Mouse (Mus musculus) forebrain, postnatal 0 days (tissue): ENCODE measurements around the gene Slc5a6. TPM values are rescaled to one million over a fixed set of nuclear protein-coding genes. Genes with fewer than 3 reads are reported as not detected.
"Not testable (repeated sequence)": the region's sequence is repeated elsewhere in the genome, so short reads cannot be mapped to it uniquely, and the experiment has no call there.

Experiments
- ATAC-seq: fragments of 200-750 bp; cut with Nextera tagmentation; 2 replicates; pipeline ENCODE4 v1.8.0; 2017; ENCODE audit warnings: mild to moderate bottlenecking, moderate library complexity
- DNase-seq: peaks from one replicate; pipeline ENCODE4 v3.0.0-alpha.2; 2015
- H3K27ac ChIP-seq: fragments of 300-500 bp; sonication (generic); 2 replicates; pipeline ENCODE4 v1.5.1; 2014; ENCODE audit warnings: low read depth, mild to moderate bottlenecking, antibody characterized with exemption, low read length, moderate library complexity, mixed read lengths
- H3K27me3 ChIP-seq: fragments of 300-500 bp; sonication (generic); 2 replicates; pipeline ENCODE4 v1.6.1; 2014; ENCODE audit warnings: mild to moderate bottlenecking, low read length, mixed read lengths; ENCODE audit not compliant: insufficient read depth
- H3K36me3 ChIP-seq: fragments of 300-500 bp; sonication (generic); 2 replicates; pipeline ENCODE4 v1.6.1; 2014; ENCODE audit warnings: mild to moderate bottlenecking, moderate library complexity; ENCODE audit not compliant: insufficient read depth
- H3K4me1 ChIP-seq: fragments of 300-500 bp; sonication (generic); 2 replicates; pipeline ENCODE4 v1.6.1; 2014; ENCODE audit warnings: antibody characterized with exemption; ENCODE audit not compliant: insufficient read depth
- H3K4me2 ChIP-seq: fragments of 300-500 bp; sonication (generic); 2 replicates; pipeline ENCODE4 v1.6.1; 2014; ENCODE audit warnings: low read depth, mild to moderate bottlenecking, moderate library complexity
- H3K4me3 ChIP-seq: fragments of 300-500 bp; sonication (generic); 2 replicates; pipeline ENCODE4 v1.5.1; 2014; ENCODE audit warnings: low read depth, low read length, mixed read lengths
- H3K9ac ChIP-seq: fragments of 300-500 bp; sonication (generic); 2 replicates; pipeline ENCODE4 v1.6.1; 2014; ENCODE audit warnings: mild to moderate bottlenecking
- H3K9me3 ChIP-seq: fragments of 300-500 bp; sonication (generic); 2 replicates; pipeline ENCODE4 v1.6.1; 2016; ENCODE audit warnings: low read length
- CTCF ChIP-seq: sonication (generic); IDR thresholded peaks from 2 replicates; pipeline ENCODE4 v1.5.1; 2016; ENCODE audit warnings: antibody characterized with exemption, control low read depth, low read depth
- WGBS: fragments of 180-500 bp; shearing (Covaris S2); extraction: QIAGEN DNeasy Blood & Tissue Kit; methylation state at CpG from one replicate; pipeline ENCODE4 v1.1.7; 2014; 5-methylcytosine and 5-hydroxymethylcytosine counted together
- polyA plus RNA-seq: library from polyadenylated mRNA; unstranded; fragments of >200 nt; fragmentation: Nextera tagmentation; extraction: Ambion mirVana; gene quantifications from 2 replicates; pipeline ENCODE4 v1.2.1, GENCODE M21; 2015
- total RNA-seq: library from RNA; depleted of rRNA; stranded (reverse); fragments of >200 nt; gene quantifications from 2 replicates; pipeline ENCODE4 v1.2.3, GENCODE M21; 2014

Gene Slc5a6
- total and polyA plus RNA-seq, 2 experiments from 2014 or later, result 22.2 to 28.3 TPM

DNA sequence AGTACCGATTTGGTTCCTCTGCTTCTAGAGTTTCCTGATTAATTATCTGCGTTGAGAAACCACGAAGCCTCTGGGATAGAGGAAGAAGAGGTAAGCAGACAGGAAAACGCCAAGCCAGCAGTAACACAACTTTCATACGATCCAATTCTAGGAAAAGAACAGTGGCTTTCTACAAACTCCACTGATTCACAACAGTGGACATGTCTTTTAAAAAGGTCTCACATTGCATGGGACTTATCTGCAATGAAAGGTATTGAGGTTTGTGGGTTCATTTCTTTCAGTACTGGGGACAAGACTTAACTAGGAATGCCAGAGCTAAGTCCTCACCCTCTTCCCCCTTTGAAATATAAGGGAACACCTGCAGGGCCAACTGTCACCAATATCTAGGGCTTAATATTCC lies 1.6 kb downstream of the Slc5a6 start:
- H3K9ac ChIP-seq, result peak overlapping the region; percentile 72; the same call in 1 of the 2 replicates

DNA sequence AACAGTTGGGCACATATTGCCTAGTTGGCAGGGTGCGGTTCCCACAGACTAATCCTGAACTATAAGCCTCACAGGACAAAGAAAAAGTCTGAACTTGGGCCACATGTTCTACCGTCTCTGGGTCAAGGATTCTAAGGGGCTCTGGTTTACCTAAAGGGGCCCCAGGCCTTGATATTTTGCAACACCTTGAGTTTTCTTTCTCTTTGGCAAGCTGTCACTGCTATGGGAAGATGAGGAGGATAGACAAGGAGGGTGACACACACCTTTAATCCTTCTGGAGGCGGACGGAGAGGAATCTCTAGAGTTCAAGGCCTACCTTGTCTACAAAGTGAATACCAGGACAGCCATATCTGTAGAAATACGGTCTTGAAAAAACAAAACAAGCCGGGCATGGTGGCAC lies 2.3 kb downstream of the Slc5a6 start:
- Histone ChIP-seq H3K4me2 (no peak overlapping the region), H3K4me1 (no peaks in the 10 kb centered on the region; the same call in 1 of the 2 replicates), H3K36me3 (peaks cover 28% of the 10 kb centered on the region), H3K9ac (no peak overlapping the region), H3K4me3 (no peak overlapping the region), H3K9me3 (no peaks in the 10 kb centered on the region), H3K27me3 (no peaks in the 10 kb centered on the region), H3K27ac (no peak overlapping the region)
- WGBS, result 91% methylated on average over 6 of the region's 6 CpGs
- ATAC-seq (no peak), DNase-seq (no peak)
- no peak for TF ChIP-seq CTCF

More for the DNA sequence above, 1.6 kb downstream of the Slc5a6 start:
- DNase-seq, result no peak
- TF ChIP-seq CTCF, result no peak
- Histone ChIP-seq H3K4me2 (peak overlapping the region; percentile 78), H3K27me3 (no peaks in the 10 kb centered on the region), H3K9me3 (no peaks in the 10 kb centered on the region), H3K4me1 (no peaks in the 10 kb centered on the region; the same call in 1 of the 2 replicates), H3K27ac (no peak overlapping the region), H3K4me3 (peak overlapping the region; percentile 80), H3K36me3 (peaks cover 22% of the 10 kb centered on the region)
- WGBS, result 88% methylated on average over 5 of the region's 5 CpGs
- ATAC-seq, result no peak

DNA sequence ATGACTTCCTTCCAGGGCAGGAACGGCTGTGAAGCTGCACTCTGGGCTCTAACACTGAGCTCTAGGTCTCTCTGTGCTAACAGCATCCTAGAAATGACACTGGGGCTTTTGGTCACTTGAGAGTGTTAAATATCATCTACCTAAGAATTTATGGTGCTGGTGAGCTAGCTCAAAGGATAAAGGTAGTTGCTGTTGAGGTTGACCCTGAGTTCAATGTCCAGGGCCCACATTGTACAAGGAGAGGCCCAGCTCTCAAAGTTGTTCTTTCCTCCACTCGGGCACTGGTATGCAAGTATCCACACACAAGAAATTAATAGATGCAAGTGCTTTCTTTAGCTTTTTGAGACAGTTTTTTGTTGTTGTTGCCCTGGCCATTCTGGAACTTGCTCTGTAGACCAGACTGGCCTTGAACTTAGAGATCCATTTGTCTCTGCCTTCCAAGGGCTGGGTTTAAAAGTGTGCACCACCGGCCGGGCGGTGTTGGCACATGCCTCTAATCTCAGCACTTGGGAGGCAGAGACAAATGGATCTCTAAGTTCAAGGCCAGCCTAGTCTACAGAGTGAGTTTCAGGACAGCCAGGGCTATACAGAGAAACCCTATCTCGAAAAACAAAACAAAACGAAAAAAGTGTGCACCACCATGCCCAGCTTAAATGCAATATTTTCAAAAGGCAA lies 10.4 kb downstream of the Slc5a6 start:
- no peak overlapping the region for H3K4me3 ChIP-seq
- no peaks in the 10 kb centered on the region for H3K27me3 ChIP-seq
- H3K36me3 ChIP-seq, result peaks cover 64% of the 10 kb centered on the region
- WGBS, result 90% methylated on average over 7 of the region's 7 CpGs
- no peaks in the 10 kb centered on the region for H3K4me1 ChIP-seq
- no peak overlapping the region for H3K27ac ChIP-seq
- no peak for TF ChIP-seq CTCF
- DNase-seq, result no peak
- ATAC-seq, result no peak
- H3K9ac ChIP-seq, result no peak overlapping the region
- no peak overlapping the region for H3K4me2 ChIP-seq
- H3K9me3 ChIP-seq, result no peaks in the 10 kb centered on the region

DNA sequence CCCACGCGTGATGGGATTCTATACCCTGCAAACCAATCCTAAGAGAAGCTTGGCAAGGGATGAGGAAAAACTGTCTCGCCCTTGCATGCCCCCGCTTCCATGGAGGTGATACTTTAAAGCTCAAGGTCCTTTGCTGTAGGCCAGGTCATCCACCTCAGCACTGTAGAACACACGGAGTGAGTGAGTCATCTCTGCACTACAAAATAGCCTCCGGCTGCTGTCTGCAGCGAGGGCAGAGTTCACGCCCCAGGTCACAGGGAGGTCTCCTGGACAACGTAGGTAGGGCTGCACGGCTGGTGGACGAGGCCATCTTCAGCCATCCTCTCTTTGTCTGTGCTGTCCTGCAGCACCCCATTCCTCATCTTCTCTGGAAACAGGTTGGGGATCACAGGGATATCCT lies 12.2 kb downstream of the Slc5a6 start:
- H3K9ac ChIP-seq, H3K27me3 ChIP-seq, H3K4me1 ChIP-seq, H3K9me3 ChIP-seq, DNase-seq, H3K4me2 ChIP-seq, H3K4me3 ChIP-seq, ATAC-seq, H3K27ac ChIP-seq: not testable (repeated sequence)
- 93% methylated on average over 11 of the region's 11 CpGs for WGBS
- H3K36me3 ChIP-seq, result peaks cover 48% of the 10 kb centered on the region

DNA sequence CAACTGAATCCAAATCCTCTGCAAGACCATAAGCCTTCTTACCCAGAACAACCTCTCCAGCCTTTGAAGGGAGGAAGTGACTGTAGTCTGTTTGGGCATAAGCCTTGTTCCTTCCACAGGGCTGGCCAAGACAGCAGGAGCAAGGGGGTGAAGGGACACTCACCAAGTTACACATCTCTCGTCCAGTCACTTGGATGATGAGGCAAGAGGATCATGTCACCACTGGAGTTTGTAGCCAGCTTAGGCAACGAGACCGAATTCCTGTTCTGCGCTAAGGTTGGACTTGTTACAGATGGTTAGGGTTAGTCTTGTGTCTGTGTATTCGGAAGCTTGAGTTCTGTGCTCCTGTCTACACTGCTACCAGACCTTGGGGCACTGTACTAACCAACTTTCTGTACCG lies 14.1 kb downstream of the Slc5a6 start:
- no peak overlapping the region for H3K9ac ChIP-seq
- H3K27me3 ChIP-seq, result no peaks in the 10 kb centered on the region
- no peak overlapping the region for H3K4me3 ChIP-seq
- H3K36me3 ChIP-seq, result peaks cover 37% of the 10 kb centered on the region
- 92% methylated on average over 6 of the region's 6 CpGs for WGBS
- no peak overlapping the region for H3K27ac ChIP-seq
- no peaks in the 10 kb centered on the region for H3K4me1 ChIP-seq
- H3K4me2 ChIP-seq, result no peak overlapping the region
- no peak for TF ChIP-seq CTCF
- no peaks in the 10 kb centered on the region for H3K9me3 ChIP-seq
- ATAC-seq (no peak), DNase-seq (no peak)

- Histone ChIP-seq H3K27me3 (no peaks in the 10 kb centered on the region), H3K4me3 (no peak overlapping the region), H3K9me3 (no peaks in the 10 kb centered on the region), H3K27ac (no peak overlapping the region), H3K4me2 (no peak overlapping the region), H3K4me1 (no peaks in the 10 kb centered on the region), H3K36me3 (peaks cover 13% of the 10 kb centered on the region), H3K9ac (no peak overlapping the region)
- no peak for ATAC-seq
- DNase-seq, result no peak
- no peak for TF ChIP-seq CTCF
- 88% methylated on average over 8 of the region's 8 CpGs for WGBS
Observed at GRCm38 (mm10) chr5:31031508-31031907, 17.2 kb downstream of the Slc5a6 start.

DNA sequence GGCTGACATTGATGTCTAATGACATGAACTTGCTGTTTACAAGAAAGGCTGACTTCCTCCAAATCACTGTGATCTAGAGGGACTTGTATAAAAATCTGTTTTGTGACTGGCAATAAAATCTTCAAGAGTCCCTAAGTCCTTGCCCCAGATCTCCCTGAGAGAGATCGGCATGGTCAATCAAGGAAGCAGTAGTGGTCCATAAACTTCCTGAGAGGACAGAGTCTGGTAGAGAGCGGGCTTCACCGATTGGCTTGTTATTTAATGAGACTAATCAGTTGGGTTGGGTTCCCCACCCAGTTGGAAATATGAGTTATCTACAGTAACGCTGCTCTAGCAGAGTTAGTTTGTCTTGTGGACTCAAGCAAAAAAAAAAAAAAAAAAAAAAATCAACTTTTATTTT lies 17.8 kb downstream of the Slc5a6 start:
- Histone ChIP-seq H3K36me3 (peaks cover 7% of the 10 kb centered on the region), H3K4me2 (no peak overlapping the region), H3K9me3 (no peaks in the 10 kb centered on the region), H3K9ac (no peak overlapping the region), H3K4me1 (no peaks in the 10 kb centered on the region), H3K27ac (no peak overlapping the region), H3K4me3 (no peak overlapping the region), H3K27me3 (no peaks in the 10 kb centered on the region)
- TF ChIP-seq CTCF, result no peak
- WGBS, result 91% methylated on average over 4 of the region's 4 CpGs
- ATAC-seq, result no peak
- DNase-seq, result no peak

DNA sequence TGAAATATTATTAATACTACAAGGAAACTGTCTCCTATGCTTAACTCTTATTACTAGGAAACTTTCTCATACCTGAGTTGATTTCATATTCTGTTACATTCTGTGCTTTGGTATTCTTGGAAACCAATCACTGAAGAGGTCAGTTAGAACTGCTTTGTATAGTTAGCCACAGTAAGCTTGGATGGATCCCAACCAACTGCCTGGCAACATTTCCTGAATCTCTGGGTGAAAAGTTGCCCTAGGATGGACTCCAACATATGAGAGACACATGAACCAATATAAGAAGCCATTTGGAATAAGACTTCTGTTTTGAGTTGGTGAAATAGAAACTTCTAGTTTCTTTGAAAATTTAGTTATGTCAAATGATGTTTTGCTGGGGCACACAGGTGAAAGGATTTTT lies 24.1 kb downstream of the Slc5a6 start:
- Histone ChIP-seq H3K9ac (no peak overlapping the region), H3K27me3 (no peaks in the 10 kb centered on the region), H3K36me3 (no peaks in the 10 kb centered on the region), H3K4me2 (no peak overlapping the region), H3K9me3 (no peaks in the 10 kb centered on the region), H3K27ac (no peak overlapping the region), H3K4me3 (no peak overlapping the region), H3K4me1 (no peaks in the 10 kb centered on the region)
- no peak for TF ChIP-seq CTCF
- ATAC-seq (no peak), DNase-seq (no peak)
